Mouse (Mus musculus) lung, postnatal 0 days (tissue): Measurements from ENCODE around the gene Plcl1. TPM values are rescaled to one million over a fixed set of nuclear protein-coding genes. Genes with fewer than 3 reads are reported as not detected.

Experiments
- ATAC-seq: fragments of 200-750 bp; cut with Nextera tagmentation; 2 replicates; pipeline ENCODE4 v1.8.0; 2017; ENCODE audit warnings: moderate library complexity
- DNase-seq: peaks from one replicate; pipeline ENCODE4 v3.0.0-alpha.2; 2016; ENCODE audit warnings: low spot score
- H3K27ac ChIP-seq: fragments of 300-500 bp; sonication (generic); 2 replicates; pipeline ENCODE4 v1.5.1; 2014; ENCODE audit warnings: antibody characterized with exemption, mild to moderate bottlenecking, low read length, mixed read lengths
- H3K27me3 ChIP-seq: fragments of 300-500 bp; sonication (generic); replicated peaks from 2 replicates; pipeline ENCODE4 v1.6.1; 2014; ENCODE audit warnings: low read length, mixed read lengths; ENCODE audit not compliant: insufficient read depth
- H3K36me3 ChIP-seq: fragments of 300-500 bp; sonication (generic); 2 replicates; pipeline ENCODE4 v1.6.1; 2014; ENCODE audit warnings: low read length, mixed read lengths; ENCODE audit not compliant: insufficient read depth
- H3K4me1 ChIP-seq: fragments of 300-500 bp; sonication (generic); 2 replicates; pipeline ENCODE4 v1.6.1; 2014; ENCODE audit warnings: antibody characterized with exemption, low read depth, low read length, mixed read lengths; ENCODE audit not compliant: insufficient read depth
- H3K4me2 ChIP-seq: fragments of 300-500 bp; sonication (generic); replicated peaks from 2 replicates; pipeline ENCODE4 v1.6.1; 2014; ENCODE audit warnings: low read depth, mild to moderate bottlenecking, low read length, moderate library complexity, mixed read lengths
- H3K4me3 ChIP-seq: fragments of 300-500 bp; sonication (generic); 2 replicates; pipeline ENCODE4 v1.5.1; 2014; ENCODE audit warnings: low read depth, low read length
- H3K9ac ChIP-seq: fragments of 300-500 bp; sonication (generic); replicated peaks from 2 replicates; pipeline ENCODE4 v1.6.1; 2014; ENCODE audit warnings: low read depth, mild to moderate bottlenecking
- H3K9me3 ChIP-seq: fragments of 300-500 bp; sonication (generic); 2 replicates; pipeline ENCODE4 v1.6.1; 2016; ENCODE audit warnings: low read length, mixed read lengths
- CTCF ChIP-seq: IDR thresholded peaks from 2 replicates; pipeline ENCODE4 v1.5.1; 2016; ENCODE audit warnings: antibody characterized with exemption, mild to moderate bottlenecking
- EP300 ChIP-seq: IDR thresholded peaks from 2 replicates; pipeline ENCODE4 v1.6.1; 2016; ENCODE audit warnings: antibody characterized with exemption, mild to moderate bottlenecking, control low read depth
- WGBS: fragments of 180-500 bp; shearing (Covaris S2); extraction: QIAGEN DNeasy Blood & Tissue Kit; methylation state at CpG from one replicate; pipeline ENCODE4 v1.1.7; 2014; 5-methylcytosine and 5-hydroxymethylcytosine counted together
- polyA plus RNA-seq: library from polyadenylated mRNA; unstranded; fragments of >200 nt; fragmentation: Nextera tagmentation; extraction: Ambion mirVana; gene quantifications from 2 replicates; pipeline ENCODE4 v1.2.1, GENCODE M21; 2015

Plcl1 gene
- polyA plus RNA-seq, 1 experiment from 2014 or later: 1.7 TPM

GRCm38 (mm10) chr1:55572664-55573063, 166.9 kb downstream of the Plcl1 start:
- Histone ChIP-seq H3K4me3 (no peak overlapping the region), H3K4me1 (peaks cover 7% of the 10 kb centered on the region; the same call in 1 of the 2 replicates), H3K9me3 (no peaks in the 10 kb centered on the region), H3K4me2 (no peak overlapping the region), H3K36me3 (no peaks in the 10 kb centered on the region), H3K27ac (no peak overlapping the region), H3K27me3 (no peaks in the 10 kb centered on the region), H3K9ac (no peak overlapping the region)
- no peak for DNase-seq
- ATAC-seq: no peak
- 62% methylated on average over 3 of the region's 3 CpGs for WGBS
- TF ChIP-seq CTCF: no peak
- TF ChIP-seq EP300: no peak

GRCm38 (mm10) chr1:55575916-55576315, 170.2 kb downstream of the Plcl1 start:
- peak; percentile 95 for TF ChIP-seq EP300
- no peak for TF ChIP-seq CTCF
- peak; percentile 94 for DNase-seq
- H3K4me3 ChIP-seq: no peak overlapping the region
- no peak overlapping the region for H3K4me2 ChIP-seq
- no peak overlapping the region for H3K9ac ChIP-seq
- H3K36me3 ChIP-seq: no peaks in the 10 kb centered on the region
- no peaks in the 10 kb centered on the region for H3K27me3 ChIP-seq
- H3K9me3 ChIP-seq: no peaks in the 10 kb centered on the region
- no peak overlapping the region for H3K27ac ChIP-seq
- ATAC-seq: peak; percentile 98
- 13% methylated on average over 2 of the region's 2 CpGs for WGBS
- H3K4me1 ChIP-seq: peaks cover 7% of the 10 kb centered on the region; the same call in 1 of the 2 replicates

DNA sequence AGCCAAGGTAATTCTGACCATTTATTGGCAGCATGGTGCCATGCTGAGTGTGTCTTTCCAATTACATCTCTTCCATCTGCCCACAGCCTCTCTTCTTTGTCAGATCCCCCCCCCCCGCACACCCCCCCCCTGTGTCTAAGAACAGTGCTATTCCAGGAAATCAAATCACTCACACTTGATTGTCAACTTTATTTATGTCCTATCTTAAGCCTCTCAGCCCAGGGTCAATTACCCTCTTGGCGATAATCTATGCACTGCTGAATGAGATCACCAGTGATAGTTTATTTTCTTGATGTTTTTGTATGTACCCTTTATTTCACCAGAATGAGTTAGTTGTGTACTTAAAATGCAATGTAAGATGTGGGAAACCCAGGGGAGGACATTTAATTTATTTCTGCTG, 176.0 kb downstream of the Plcl1 start:
- Histone ChIP-seq H3K4me2 (no peak overlapping the region), H3K9ac (no peak overlapping the region), H3K27me3 (no peaks in the 10 kb centered on the region), H3K4me1 (no peaks in the 10 kb centered on the region), H3K4me3 (no peak overlapping the region), H3K27ac (no peak overlapping the region), H3K9me3 (no peaks in the 10 kb centered on the region), H3K36me3 (no peaks in the 10 kb centered on the region)
- DNase-seq: no peak
- ATAC-seq: no peak
- 48% methylated on average over 2 of the region's 2 CpGs for WGBS
- no peak for TF ChIP-seq EP300
- no peak for TF ChIP-seq CTCF

DNA sequence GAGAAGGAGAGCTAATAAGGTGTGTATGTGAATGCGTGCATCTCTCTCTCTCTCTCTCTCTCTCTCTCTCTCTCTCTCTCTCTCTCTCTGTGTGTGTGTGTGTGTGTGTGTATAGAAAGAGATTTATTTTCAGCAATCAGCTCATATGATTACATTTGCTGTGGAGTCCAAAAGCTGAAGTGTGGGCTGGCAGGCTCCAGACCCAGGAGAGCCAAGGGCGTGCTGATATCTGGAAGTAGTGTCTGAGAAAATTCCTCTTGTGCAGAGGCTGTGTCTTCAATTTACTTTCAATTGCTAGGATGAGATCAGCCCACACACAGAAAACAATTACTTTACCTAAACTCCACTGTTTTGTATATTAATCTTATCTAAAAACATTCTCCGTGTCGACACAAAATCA, 179.7 kb downstream of the Plcl1 start:
- TF ChIP-seq CTCF (no peak), EP300 (no peak)
- Histone ChIP-seq H3K9ac (no peak overlapping the region), H3K4me1 (no peaks in the 10 kb centered on the region), H3K9me3 (no peaks in the 10 kb centered on the region), H3K27me3 (no peaks in the 10 kb centered on the region), H3K4me3 (no peak overlapping the region), H3K36me3 (no peaks in the 10 kb centered on the region), H3K4me2 (no peak overlapping the region), H3K27ac (no peak overlapping the region)
- DNase-seq: no peak
- ATAC-seq: no peak
- WGBS: 74% methylated on average over 4 of the region's 4 CpGs

DNA sequence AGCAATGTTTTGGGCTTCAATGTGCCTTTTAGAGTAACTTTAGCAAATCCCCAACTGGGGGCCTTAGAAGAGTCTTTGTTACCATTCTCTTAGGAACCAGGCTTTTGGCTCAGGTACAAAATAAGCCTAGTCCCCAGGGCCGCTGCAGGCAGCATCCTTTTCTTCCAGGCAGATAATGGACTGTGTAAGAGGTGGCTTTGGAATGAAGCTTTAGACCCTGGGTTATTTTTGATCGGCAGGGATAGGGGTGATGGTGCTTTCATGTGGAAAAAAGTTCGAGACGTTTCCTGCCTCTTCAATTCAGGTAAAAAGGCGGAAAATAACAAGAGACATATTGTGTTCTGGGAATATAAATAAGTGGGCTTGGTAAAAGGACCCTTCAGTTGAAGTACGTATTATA, 182.4 kb downstream of the Plcl1 start:
- ATAC-seq (no peak), DNase-seq (no peak)
- no peaks in the 10 kb centered on the region for H3K36me3 ChIP-seq
- no peak overlapping the region for H3K4me2 ChIP-seq
- TF ChIP-seq CTCF: no peak
- TF ChIP-seq EP300: no peak
- no peak overlapping the region for H3K27ac ChIP-seq
- 76% methylated on average over 6 of the region's 6 CpGs for WGBS
- no peaks in the 10 kb centered on the region for H3K27me3 ChIP-seq
- H3K9ac ChIP-seq: no peak overlapping the region
- no peak overlapping the region for H3K4me3 ChIP-seq
- H3K9me3 ChIP-seq: no peaks in the 10 kb centered on the region
- H3K4me1 ChIP-seq: no peaks in the 10 kb centered on the region

GRCm38 (mm10) chr1:55590047-55590446, 184.3 kb downstream of the Plcl1 start:
- Histone ChIP-seq H3K36me3 (no peaks in the 10 kb centered on the region), H3K4me3 (no peak overlapping the region), H3K9ac (no peak overlapping the region), H3K9me3 (no peaks in the 10 kb centered on the region), H3K4me1 (no peaks in the 10 kb centered on the region), H3K27ac (no peak overlapping the region), H3K27me3 (no peaks in the 10 kb centered on the region), H3K4me2 (no peak overlapping the region)
- TF ChIP-seq EP300 (no peak), CTCF (no peak)
- ATAC-seq (no peak), DNase-seq (no peak)

GRCm38 (mm10) chr1:55600496-55600895, 194.8 kb downstream of the Plcl1 start:
- Histone ChIP-seq H3K9ac (no peak overlapping the region), H3K27me3 (no peaks in the 10 kb centered on the region), H3K36me3 (no peaks in the 10 kb centered on the region), H3K9me3 (no peaks in the 10 kb centered on the region), H3K4me2 (no peak overlapping the region), H3K4me1 (no peaks in the 10 kb centered on the region), H3K27ac (no peak overlapping the region), H3K4me3 (no peak overlapping the region)
- TF ChIP-seq CTCF: no peak
- no peak for TF ChIP-seq EP300
- 44% methylated on average over 1 of the region's 1 CpGs for WGBS
- DNase-seq (peak; percentile 53), ATAC-seq (0 out of 2 replicates have a peak, but pooled peaks have one; percentile 25)
